ENCODE assay signal across 22 mouse cellular contexts in genomic region chr7:99693387-99693786, GRCm38 (mm10). TPM values are rescaled to one million over a fixed set of nuclear protein-coding genes. Genes with fewer than 3 reads are reported as not detected.
"Had no signal": no experiment of that assay in that cellular context is flagged by ENCODE, and none has a peak within 500 bp of the region (broad histone marks: within the 10 kb centered on the region; RNA-seq: fewer than 3 reads in every experiment).

No protein-coding gene starts in this region.

- H3K27me3 ChIP-seq: midbrain, embryonic 12.5 days; midbrain, embryonic 15.5 days; neural tube, embryonic 12.5 days had no signal

- H3K27ac ChIP-seq: midbrain, embryonic 10.5 days; midbrain, embryonic 12.5 days; midbrain, embryonic 15.5 days; neural tube, embryonic 12.5 days had no signal

- H3K36me3 ChIP-seq: midbrain, embryonic 10.5 days; midbrain, embryonic 12.5 days; midbrain, embryonic 15.5 days; neural tube, embryonic 12.5 days had no signal

- H3K4me2 ChIP-seq: lung, embryonic 14.5 days; midbrain, embryonic 12.5 days; midbrain, embryonic 15.5 days; neural tube, embryonic 12.5 days had no signal

- H3K4me1 ChIP-seq: midbrain, embryonic 12.5 days; midbrain, embryonic 15.5 days; neural tube, embryonic 12.5 days had no signal

- DNase-seq: lung, adult 18-20 months; lung, postnatal 10 days; right cerebral cortex, postnatal 14 days; spleen, adult 18-20 months; thymus, adult 18-20 months; thymus, postnatal 14 days; thymus, postnatal 36 days had no signal

- H3K9me3 ChIP-seq: midbrain, embryonic 10.5 days; midbrain, embryonic 12.5 days; midbrain, embryonic 15.5 days; neural tube, embryonic 12.5 days had no signal

- H3K4me3 ChIP-seq: midbrain, embryonic 10.5 days; midbrain, embryonic 12.5 days; midbrain, embryonic 15.5 days; neural tube, embryonic 12.5 days had no signal

- ATAC-seq: midbrain, embryonic 15.5 days had no signal

- H3K9ac ChIP-seq: lung, embryonic 14.5 days; midbrain, embryonic 12.5 days; midbrain, embryonic 15.5 days; neural tube, embryonic 12.5 days had no signal

RNA-seq across cellular contexts. Expression of gene Slco2b1, which starts 17.8 kb away (rescaled TPM):
- total RNA-seq: megakaryocyte-erythroid progenitor cell, adult 5-6 weeks; neutrophil, adult 5-6 weeks had no signal

RNA-seq across cellular contexts. Expression of gene Olfr520, which starts 36.7 kb away (rescaled TPM):
- total RNA-seq: megakaryocyte, adult 5-6 weeks; megakaryocyte-erythroid progenitor cell, adult 5-6 weeks; midbrain, postnatal 0 days; monocyte, adult 5-6 weeks; neutrophil, adult 5-6 weeks had no signal
- polyA plus RNA-seq: lung, embryonic 14.5 days; lung, embryonic 16.5 days; midbrain, embryonic 10.5 days; midbrain, embryonic 12.5 days; midbrain, embryonic 15.5 days; midbrain, postnatal 0 days; neural tube, embryonic 12.5 days; neural tube, embryonic 14.5 days; stomach, embryonic 14.5 days; stomach, embryonic 16.5 days; thymus, postnatal 0 days had no signal
